Mouse (Mus musculus): ENCODE measurements around the gene Erp44.

DNA sequence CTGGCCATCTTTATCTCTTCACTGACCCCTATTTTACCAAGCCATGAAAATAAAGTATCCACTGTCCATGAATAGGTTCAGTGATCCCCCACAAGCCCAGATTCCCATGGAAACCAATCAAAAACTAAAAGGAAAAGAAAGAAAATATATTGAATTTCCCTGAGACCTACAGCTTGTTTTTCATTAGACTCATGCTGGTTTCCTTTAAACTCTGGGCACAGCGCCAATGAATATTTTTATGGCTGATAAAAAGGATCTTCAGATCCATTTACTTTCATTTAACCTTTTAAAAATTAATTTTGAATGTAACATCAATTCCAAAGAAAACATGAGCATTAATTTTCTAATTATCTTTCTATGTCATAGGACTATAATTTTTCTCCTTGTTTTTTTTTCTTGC, 41.9 kb upstream of the Erp44 start:
- no peak for TF ChIP-seq CTCF (conservative IDR thresholded peaks at IDR 0.05; ENCODE audit: low read length)
- no peak for TF ChIP-seq POU5F1 (IDR thresholded peaks at IDR 0.05; ENCODE audit: borderline replicate concordance, low read length)
- no peak for TF ChIP-seq NANOG (IDR thresholded peaks at IDR 0.05; ENCODE audit: borderline replicate concordance, low read length)

Measured in E14TG2a.4 (cell line).